Mouse (Mus musculus) lung, embryonic 14.5 days (tissue): ENCODE data around the gene Ccr8. TPM values are rescaled to one million over a fixed set of nuclear protein-coding genes. Genes with fewer than 3 reads are reported as not detected.

ENCODE experiments used
- ATAC-seq: fragments of 200-750 bp; cut with Nextera tagmentation; 2 replicates; pipeline ENCODE4 v1.8.0; 2017; ENCODE audit warnings: mild to moderate bottlenecking, moderate TSS enrichment, moderate library complexity; ENCODE audit not compliant: insufficient read depth
- DNase-seq: peaks from one replicate; pipeline ENCODE4 v3.0.0-alpha.2; 2015
- H3K27ac ChIP-seq: fragments of 300-500 bp; sonication (generic); 2 replicates; pipeline ENCODE4 v1.5.1; 2014; ENCODE audit warnings: low read depth, mild to moderate bottlenecking, moderate library complexity
- H3K27me3 ChIP-seq: fragments of 300-500 bp; sonication (generic); 2 replicates; pipeline ENCODE4 v1.6.1; 2014; ENCODE audit warnings: low read length, control low read depth; ENCODE audit not compliant: insufficient read depth
- H3K36me3 ChIP-seq: fragments of 300-500 bp; sonication (generic); 2 replicates; pipeline ENCODE4 v1.6.1; 2014; ENCODE audit warnings: control low read depth; ENCODE audit not compliant: insufficient read depth
- H3K4me1 ChIP-seq: fragments of 300-500 bp; sonication (generic); 2 replicates; pipeline ENCODE4 v1.6.1; 2014; ENCODE audit warnings: antibody characterized with exemption, control low read depth; ENCODE audit not compliant: insufficient read depth
- H3K4me2 ChIP-seq: fragments of 300-500 bp; sonication (generic); 2 replicates; pipeline ENCODE4 v1.6.1; 2014; ENCODE audit warnings: mild to moderate bottlenecking
- H3K4me3 ChIP-seq: fragments of 300-500 bp; sonication (generic); 2 replicates; pipeline ENCODE4 v1.5.1; 2014; ENCODE audit warnings: low read depth, low read length
- H3K9ac ChIP-seq: fragments of 300-500 bp; sonication (generic); 2 replicates; pipeline ENCODE4 v1.6.1; 2014
- H3K9me3 ChIP-seq: fragments of 300-500 bp; sonication (generic); 2 replicates; pipeline ENCODE4 v1.6.1; 2016; ENCODE audit warnings: low read depth, low read length, control low read depth
- CTCF ChIP-seq: IDR thresholded peaks from 2 replicates; pipeline ENCODE4 v1.5.1; 2016; ENCODE audit warnings: antibody characterized with exemption, low read depth
- WGBS: fragments of 180-500 bp; shearing (Covaris S2); extraction: QIAGEN DNeasy Blood & Tissue Kit; methylation state at CpG from one replicate; pipeline ENCODE4 v1.1.7; 2014; 5-methylcytosine and 5-hydroxymethylcytosine counted together
- polyA plus RNA-seq: library from polyadenylated mRNA; unstranded; fragments of >200 nt; fragmentation: Nextera tagmentation; extraction: Ambion mirVana; gene quantifications from 2 replicates; pipeline ENCODE4 v1.2.1, GENCODE M21; 2014

Ccr8 gene
- polyA plus RNA-seq, 1 experiment from 2014 or later = 0.16 TPM

- peaks cover 3% of the 10 kb centered on the region; the same call in 1 of the 2 replicates for H3K4me1 ChIP-seq
- no peak overlapping the region for H3K4me3 ChIP-seq
- H3K36me3 ChIP-seq = peaks cover 49% of the 10 kb centered on the region
- DNase-seq = no peak
- WGBS = 87% methylated on average over 3 of the region's 3 CpGs
- no peaks in the 10 kb centered on the region for H3K9me3 ChIP-seq
- no peak for ATAC-seq
- no peak overlapping the region for H3K27ac ChIP-seq
- H3K27me3 ChIP-seq = no peaks in the 10 kb centered on the region
- no peak overlapping the region for H3K9ac ChIP-seq
- no peak for TF ChIP-seq CTCF
- no peak overlapping the region for H3K4me2 ChIP-seq
Observed at GRCm38 (mm10) chr9:120131784-120132288, 39.9 kb downstream of the Ccr8 start.

GRCm38 (mm10) chr9:120132980-120133754 lies 41.3 kb downstream of the Ccr8 start:
- peak; percentile 35; the same call in 1 of the 2 replicates for ATAC-seq
- no peak for TF ChIP-seq CTCF
- H3K9ac ChIP-seq = no peak overlapping the region
- no peak overlapping the region for H3K4me3 ChIP-seq
- 24% methylated on average over 8 of the region's 8 CpGs for WGBS
- no peaks in the 10 kb centered on the region for H3K27me3 ChIP-seq
- no peaks in the 10 kb centered on the region for H3K9me3 ChIP-seq
- H3K4me1 ChIP-seq = peaks cover 3% of the 10 kb centered on the region; the same call in 1 of the 2 replicates
- no peak overlapping the region for H3K4me2 ChIP-seq
- peak; percentile 40 for DNase-seq
- peaks cover 49% of the 10 kb centered on the region for H3K36me3 ChIP-seq
- H3K27ac ChIP-seq = no peak overlapping the region

- H3K4me3 ChIP-seq = no peak overlapping the region
- no peak overlapping the region for H3K4me2 ChIP-seq
- 34% methylated on average over 6 of the region's 6 CpGs for WGBS
- TF ChIP-seq CTCF = no peak
- no peaks in the 10 kb centered on the region for H3K27me3 ChIP-seq
- H3K36me3 ChIP-seq = peaks cover 42% of the 10 kb centered on the region
- no peaks in the 10 kb centered on the region; the same call in 1 of the 2 replicates for H3K4me1 ChIP-seq
- DNase-seq (no peak), ATAC-seq (no peak)
- H3K9me3 ChIP-seq = no peaks in the 10 kb centered on the region
- H3K27ac ChIP-seq = no peak overlapping the region
- no peak overlapping the region for H3K9ac ChIP-seq
Observed at GRCm38 (mm10) chr9:120133755-120134475, 42.0 kb downstream of the Ccr8 start.

- Histone ChIP-seq H3K9ac (no peak overlapping the region), H3K4me2 (no peak overlapping the region), H3K36me3 (peaks cover 35% of the 10 kb centered on the region), H3K4me3 (no peak overlapping the region), H3K27me3 (no peaks in the 10 kb centered on the region), H3K27ac (no peak overlapping the region), H3K4me1 (no peaks in the 10 kb centered on the region), H3K9me3 (no peaks in the 10 kb centered on the region)
- ATAC-seq = no peak
- no peak for TF ChIP-seq CTCF
- 74% methylated on average over 13 of the region's 13 CpGs for WGBS
- no peak for DNase-seq
Observed at GRCm38 (mm10) chr9:120134529-120135160, 42.7 kb downstream of the Ccr8 start.

GRCm38 (mm10) chr9:120135454-120135853 lies 43.5 kb downstream of the Ccr8 start:
- Histone ChIP-seq H3K27me3 (no peaks in the 10 kb centered on the region), H3K9me3 (no peaks in the 10 kb centered on the region), H3K4me2 (no peak overlapping the region), H3K4me1 (no peaks in the 10 kb centered on the region), H3K27ac (no peak overlapping the region), H3K9ac (no peak overlapping the region), H3K4me3 (no peak overlapping the region), H3K36me3 (peaks cover 26% of the 10 kb centered on the region)
- TF ChIP-seq CTCF = no peak
- no peak for DNase-seq
- WGBS = 79% methylated on average over 11 of the region's 11 CpGs
- no peak for ATAC-seq

GRCm38 (mm10) chr9:120140652-120141051 lies 48.7 kb downstream of the Ccr8 start:
- no peaks in the 10 kb centered on the region for H3K27me3 ChIP-seq
- H3K4me3 ChIP-seq = no peak overlapping the region
- H3K27ac ChIP-seq = no peak overlapping the region
- no peaks in the 10 kb centered on the region for H3K4me1 ChIP-seq
- peak; percentile 91 for DNase-seq
- H3K9ac ChIP-seq = no peak overlapping the region
- 9% methylated on average over 4 of the region's 4 CpGs for WGBS
- no peak overlapping the region for H3K4me2 ChIP-seq
- peak; percentile 95 for TF ChIP-seq CTCF
- peak; percentile 59; the same call in 1 of the 2 replicates for ATAC-seq
- H3K36me3 ChIP-seq = no peaks in the 10 kb centered on the region
- no peaks in the 10 kb centered on the region for H3K9me3 ChIP-seq
